Mouse (Mus musculus): Measurements from ENCODE around the gene Bcap31. TPM values are rescaled to one million over a fixed set of nuclear protein-coding genes. Genes with fewer than 3 reads are reported as not detected.

Bcap31 gene
- total and polyA plus RNA-seq, 2 experiments: 69.8 to 168 TPM

- Histone ChIP-seq H3K36me3 (ENCODE audit: control insufficient read depth, insufficient read depth, low read length) (no peaks in the 10 kb centered on the region), H3K9ac (ENCODE audit: low read depth, low read length) (no peak overlapping the region), H3K4me1 (ENCODE audit: control insufficient read depth, insufficient read depth, low read length) (peaks cover 3% of the 10 kb centered on the region), H3K4me3 (ENCODE audit: insufficient read depth, low read depth, low read length) (no peak overlapping the region), H3K27ac (replicated peaks; ENCODE audit: insufficient read depth, low read depth, low read length) (no peak overlapping the region), H3K27me3 (ENCODE audit: control insufficient read depth, insufficient read depth, low read length) (0 out of 2 replicates have a peak, but pooled peaks cover 2% of the 10 kb centered on the region), H3K79me2 (ENCODE audit: control insufficient read depth, insufficient read depth, low read length) (no peaks in the 10 kb centered on the region)
- WGBS: 7% methylated on average over 18 of the region's 19 CpGs
- TF ChIP-seq CTCF (IDR thresholded peaks at IDR 0.05; ENCODE audit: low read depth, low read length): no peak
- TF ChIP-seq POLR2A (IDR thresholded peaks at IDR 0.05; ENCODE audit: extremely low read depth, insufficient read depth, low read length): no peak
- no peak for DNase-seq (ENCODE audit: extremely low read depth, low read depth, low spot score)
Measured at GRCm38 (mm10) chrX:73637415-73637814, 78.6 kb downstream of the Bcap31 start.

Other genes with a start within 250 kb of the Bcap31 start
- gene Bgn, start 232.6 kb downstream of the Bcap31 start, total RNA-seq (2014; rRNA removed): 27.1 and 47.0 TPM in 2 replicates
- 71.9 and 78.9 TPM in 2 replicates for gene Bgn, start 232.6 kb downstream of the Bcap31 start, polyA plus RNA-seq (2012; rRNA removed)
- gene Atp2b3, start 213.1 kb downstream of the Bcap31 start, total RNA-seq (2014; rRNA removed): 0.07 TPM in 1 of 2 replicates, not detected in the other
- gene Atp2b3, start 213.1 kb downstream of the Bcap31 start, polyA plus RNA-seq (2012; rRNA removed): not detected in 2 replicates
- gene Dusp9, start 76.8 kb downstream of the Bcap31 start, total RNA-seq (2014; rRNA removed): 0.07 TPM in 1 of 2 replicates, not detected in the other
- gene Dusp9, start 76.8 kb downstream of the Bcap31 start, polyA plus RNA-seq (2012; rRNA removed): 0.04 TPM in 1 of 2 replicates, not detected in the other
- gene Pnck, start 56.1 kb downstream of the Bcap31 start, total RNA-seq (2014; rRNA removed): not detected in 2 replicates
- 0.07 TPM in 1 of 2 replicates, not detected in the other for gene Pnck, start 56.1 kb downstream of the Bcap31 start, polyA plus RNA-seq (2012; rRNA removed)
- gene Slc6a8, start 43.0 kb downstream of the Bcap31 start, total RNA-seq (2014; rRNA removed): 1.0 and 2.6 TPM in 2 replicates
- gene Slc6a8, start 43.0 kb downstream of the Bcap31 start, polyA plus RNA-seq (2012; rRNA removed): 2.3 and 5.2 TPM in 2 replicates
- 8.6 and 9.3 TPM in 2 replicates for gene Abcd1, start 422 bp upstream of the Bcap31 start, total RNA-seq (2014; rRNA removed)
- gene Abcd1, start 422 bp upstream of the Bcap31 start, polyA plus RNA-seq (2012; rRNA removed): 24.3 and 26.2 TPM in 2 replicates
- gene Plxnb3, start 40.9 kb upstream of the Bcap31 start, total RNA-seq (2014; rRNA removed): 0.07 and 0.09 TPM in 2 replicates
- gene Plxnb3, start 40.9 kb upstream of the Bcap31 start, polyA plus RNA-seq (2012; rRNA removed): 0.15 and 0.20 TPM in 2 replicates
- 0.27 TPM in 1 of 2 replicates, not detected in the other for gene Srpk3, start 58.2 kb upstream of the Bcap31 start, total RNA-seq (2014; rRNA removed)
- gene Srpk3, start 58.2 kb upstream of the Bcap31 start, polyA plus RNA-seq (2012; rRNA removed): 0.16 and 0.72 TPM in 2 replicates
- 81.1 and 84.7 TPM in 2 replicates for gene Idh3g, start 70.7 kb upstream of the Bcap31 start, total RNA-seq (2014; rRNA removed)
- 130 and 161 TPM in 2 replicates for gene Idh3g, start 70.7 kb upstream of the Bcap31 start, polyA plus RNA-seq (2012; rRNA removed)
- gene Ssr4, start 70.9 kb upstream of the Bcap31 start, total RNA-seq (2014; rRNA removed): 179 and 195 TPM in 2 replicates
- gene Ssr4, start 70.9 kb upstream of the Bcap31 start, polyA plus RNA-seq (2012; rRNA removed): 309 and 426 TPM in 2 replicates
- 0.09 and 0.20 TPM in 2 replicates for gene Pdzd4, start 108.8 kb upstream of the Bcap31 start, total RNA-seq (2014; rRNA removed)
- gene Pdzd4, start 108.8 kb upstream of the Bcap31 start, polyA plus RNA-seq (2012; rRNA removed): 0.09 and 0.16 TPM in 2 replicates
- gene Avpr2, start 175.9 kb upstream of the Bcap31 start, total RNA-seq (2014; rRNA removed): not detected in 2 replicates
- not detected in 2 replicates for gene Avpr2, start 175.9 kb upstream of the Bcap31 start, polyA plus RNA-seq (2012; rRNA removed)
- gene L1cam, start 179.9 kb upstream of the Bcap31 start, total RNA-seq (2014; rRNA removed): 0.09 and 0.47 TPM in 2 replicates
- gene L1cam, start 179.9 kb upstream of the Bcap31 start, polyA plus RNA-seq (2012; rRNA removed): 0.06 and 0.17 TPM in 2 replicates
- gene Arhgap4, start 205.7 kb upstream of the Bcap31 start, total RNA-seq (2014; rRNA removed): 3.4 and 3.6 TPM in 2 replicates
- 4.8 and 8.6 TPM in 2 replicates for gene Arhgap4, start 205.7 kb upstream of the Bcap31 start, polyA plus RNA-seq (2012; rRNA removed)
- gene Naa10, start 205.8 kb upstream of the Bcap31 start, total RNA-seq (2014; rRNA removed): 44.6 and 46.8 TPM in 2 replicates
- 51.7 and 55.9 TPM in 2 replicates for gene Naa10, start 205.8 kb upstream of the Bcap31 start, polyA plus RNA-seq (2012; rRNA removed)
- gene Renbp, start 214.7 kb upstream of the Bcap31 start, total RNA-seq (2014; rRNA removed): 4.1 and 8.5 TPM in 2 replicates
- 2.1 and 2.9 TPM in 2 replicates for gene Renbp, start 214.7 kb upstream of the Bcap31 start, polyA plus RNA-seq (2012; rRNA removed)